Mouse (Mus musculus): ENCODE data around the gene Unc5cl.

Unc5cl gene

DNA sequence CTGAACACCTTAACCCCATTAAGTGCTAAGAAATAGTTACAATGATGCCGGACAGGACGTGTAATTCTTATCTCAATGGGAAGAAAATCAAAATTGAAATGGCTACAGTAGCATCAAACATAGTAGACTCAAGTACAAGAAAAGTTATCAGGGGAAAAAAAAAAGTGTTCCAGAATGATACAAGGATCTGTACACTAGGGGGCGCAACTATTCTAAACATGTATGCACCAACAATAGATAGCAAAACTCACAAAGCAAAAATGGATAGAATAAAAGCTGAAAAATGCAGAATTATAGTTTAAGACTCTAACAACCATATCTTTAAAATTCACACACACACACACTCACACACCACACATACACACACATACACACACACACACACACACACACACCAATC, 134.0 kb downstream of the Unc5cl start:
- no peak for ATAC-seq (ENCODE audit: insufficient number of reproducible peaks, low FRiP score, low TSS enrichment)
